Mouse (Mus musculus) heart, postnatal 0 days (tissue): ENCODE results near the gene Gm49510.

Experiments used
- CTCF ChIP-seq: IDR thresholded peaks from 2 replicates; pipeline ENCODE4 v1.5.1; 2016; ENCODE audit warnings: antibody characterized with exemption, control low read depth, low read depth
- EP300 ChIP-seq: IDR thresholded peaks from 2 replicates; pipeline ENCODE4 v1.6.1; 2016; ENCODE audit warnings: antibody characterized with exemption, low read depth

GRCm38 (mm10) chr15:78895741-78896140, 3.7 kb upstream of the Gm49510 start:
- TF ChIP-seq CTCF = no peak
- no peak for TF ChIP-seq EP300
